Mouse (Mus musculus) right cerebral cortex, postnatal 4 days (tissue): ENCODE data around the gene Cacna2d4.
A peak's percentile ranks its signal among the peaks of the same experiment; 100 is the strongest.
"Not testable (repeated sequence)": the region's sequence is repeated elsewhere in the genome, so short reads cannot be mapped to it uniquely, and the experiment has no call there.

Experiments
- DNase-seq: peaks from one replicate; pipeline ENCODE4 v3.0.0-alpha.2; 2022

Gene Cacna2d4

GRCm38 (mm10) chr6:119236241-119236640 is at the start of gene Cacna2d4:
TSS of gene Cacna2d4 (plus strand) at chr6:119236526.
- DNase-seq, result no peak

GRCm38 (mm10) chr6:119186658-119187057 is 49.7 kb upstream of the Cacna2d4 start:
- DNase-seq, result peak; percentile 26

GRCm38 (mm10) chr6:119187631-119188030 is 48.7 kb upstream of the Cacna2d4 start:
- DNase-seq, result no peak

GRCm38 (mm10) chr6:119191478-119191877 is 44.8 kb upstream of the Cacna2d4 start:
- DNase-seq, result no peak

- no peak for DNase-seq
Observed at GRCm38 (mm10) chr6:119193571-119194154, 42.7 kb upstream of the Cacna2d4 start.

- DNase-seq, result no peak
Observed at GRCm38 (mm10) chr6:119194161-119194560, 42.2 kb upstream of the Cacna2d4 start.

GRCm38 (mm10) chr6:119194601-119195000 is 41.7 kb upstream of the Cacna2d4 start:
- no peak for DNase-seq

GRCm38 (mm10) chr6:119196382-119197305 is 39.7 kb upstream of the Cacna2d4 start, which contains the start of gene Cacna1c:
TSS of gene Cacna1c (minus strand) at chr6:119196418.
- DNase-seq, result no peak

- DNase-seq, result peak; percentile 6
Observed at GRCm38 (mm10) chr6:119198534-119199273, 37.6 kb upstream of the Cacna2d4 start.

GRCm38 (mm10) chr6:119199274-119199879 is 36.9 kb upstream of the Cacna2d4 start:
- peak; percentile 1 for DNase-seq

GRCm38 (mm10) chr6:119200362-119200761 is 36.0 kb upstream of the Cacna2d4 start:
- DNase-seq, result peak; percentile 1

- no peak for DNase-seq
Observed at GRCm38 (mm10) chr6:119201575-119201974, 34.8 kb upstream of the Cacna2d4 start.

GRCm38 (mm10) chr6:119204286-119204685 is 32.0 kb upstream of the Cacna2d4 start:
- peak; percentile 0 for DNase-seq

- peak; percentile 1 for DNase-seq
Observed at GRCm38 (mm10) chr6:119204915-119205314, 31.4 kb upstream of the Cacna2d4 start.

GRCm38 (mm10) chr6:119206006-119206405 is 30.3 kb upstream of the Cacna2d4 start:
- DNase-seq, result not testable (repeated sequence)

- no peak for DNase-seq
Observed at GRCm38 (mm10) chr6:119213375-119213774, 23.0 kb upstream of the Cacna2d4 start.

- DNase-seq, result no peak
Observed at GRCm38 (mm10) chr6:119214190-119214589, 22.1 kb upstream of the Cacna2d4 start.

GRCm38 (mm10) chr6:119215040-119215613 is 21.2 kb upstream of the Cacna2d4 start:
- no peak for DNase-seq

GRCm38 (mm10) chr6:119217661-119218060 is 18.7 kb upstream of the Cacna2d4 start:
- DNase-seq, result no peak

GRCm38 (mm10) chr6:119218591-119218990 is 17.7 kb upstream of the Cacna2d4 start:
- DNase-seq, result no peak

- no peak for DNase-seq
Observed at GRCm38 (mm10) chr6:119219237-119219870, 17.0 kb upstream of the Cacna2d4 start.

- peak; percentile 58 for DNase-seq
Observed at GRCm38 (mm10) chr6:119220297-119220696, 16.0 kb upstream of the Cacna2d4 start.
